Mouse (Mus musculus) kidney, postnatal 4 days (tissue): Measurements from ENCODE around the gene Adgrf3.

Experiments used
- DNase-seq, 2 experiments: peaks; one replicate each; pipeline ENCODE4 v3.0.0; 2021; ENCODE audit warnings: mixed read lengths in 2 of 2

Gene Adgrf3

DNA sequence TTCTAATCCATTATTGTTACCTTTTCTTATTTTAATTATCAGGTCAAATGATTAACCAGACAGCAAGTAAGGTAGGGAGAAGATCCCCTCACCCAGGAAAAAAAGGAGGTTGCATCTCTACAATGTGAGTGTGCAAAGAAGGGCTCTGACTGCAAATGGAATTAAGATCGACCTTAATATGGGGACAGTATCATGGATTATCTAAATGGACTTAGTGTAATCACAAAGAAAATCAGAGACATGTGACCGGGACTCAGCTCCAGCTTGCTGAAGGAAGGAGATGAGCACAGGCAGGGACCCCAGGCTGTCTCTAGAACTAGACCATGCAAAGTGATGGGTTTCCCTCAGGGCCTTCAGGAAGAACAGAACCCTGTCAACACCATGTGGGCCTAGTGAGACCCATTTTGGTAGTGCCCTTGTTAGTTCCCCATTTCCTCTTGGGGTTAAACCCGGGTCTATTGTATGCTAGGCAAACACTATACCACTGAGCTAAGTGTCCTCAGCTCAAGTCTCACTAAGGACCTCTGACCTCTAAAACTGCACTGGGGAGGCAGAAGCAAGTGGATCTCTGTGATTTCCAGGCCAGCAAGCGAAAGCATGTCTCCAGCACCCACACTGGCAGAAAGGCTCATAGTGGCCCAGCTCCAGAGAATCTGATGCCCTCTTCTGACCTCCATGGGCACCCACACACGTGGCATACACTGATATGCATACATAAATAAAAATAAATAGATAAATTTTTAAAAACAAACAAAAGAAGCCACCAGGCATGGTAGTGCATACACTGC lies 57.2 kb downstream of the Adgrf3 start:
- DNase-seq, result no peak

DNA sequence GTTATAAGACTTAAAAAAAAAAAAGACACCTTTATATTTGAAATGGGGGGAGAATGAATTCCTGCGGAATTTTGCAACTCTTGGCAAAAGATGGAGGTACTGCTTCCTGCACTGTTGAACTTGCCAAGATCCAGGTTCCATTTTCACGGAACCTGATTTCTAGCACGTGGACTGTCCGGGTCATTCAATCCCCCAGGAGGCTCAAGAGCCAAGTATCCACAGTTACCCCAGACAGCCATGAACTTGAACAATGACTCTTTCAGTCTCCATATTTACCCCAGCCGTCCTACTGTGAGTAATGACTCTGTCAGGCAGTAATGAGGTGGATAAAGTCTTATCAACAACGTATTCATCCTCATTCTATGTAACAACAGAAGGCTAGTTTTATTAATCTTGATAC lies 59.0 kb downstream of the Adgrf3 start:
- DNase-seq, result no peak
